Mouse (Mus musculus) cortical plate, adult 2 months (tissue): Measurements from ENCODE around the gene Kcnq5.

Experiments used
- CTCF ChIP-seq: fragments of 200-500 bp; IDR thresholded peaks from 2 replicates; pipeline ENCODE4 v1.5.1; 2011; ENCODE audit warnings: mild to moderate bottlenecking, control low read depth, low read length; ENCODE audit not compliant: insufficient read depth; ENCODE audit errors: extremely low read depth
- POLR2A ChIP-seq: fragments of 200-500 bp; IDR thresholded peaks from 2 replicates; pipeline ENCODE4 v1.6.1; 2011; ENCODE audit warnings: mild to moderate bottlenecking, low read length, control low read depth; ENCODE audit not compliant: insufficient read depth; ENCODE audit errors: extremely low read depth

- TF ChIP-seq CTCF, result no peak
- no peak for TF ChIP-seq POLR2A
These were observed 465.4 kb downstream of the Kcnq5 start for GRCm38 (mm10) chr1:21496307-21496706.
